Mouse (Mus musculus) embryonic facial prominence, embryonic 11.5 days (tissue): ENCODE measurements around the gene Flrt1. TPM values are rescaled to one million over a fixed set of nuclear protein-coding genes. Genes with fewer than 3 reads are reported as not detected.
A peak's percentile ranks its signal among the peaks of the same experiment; 100 is the strongest.

Source experiments
- ATAC-seq: fragments of 200-750 bp; cut with Nextera tagmentation; replicated peaks from 2 replicates; pipeline ENCODE4 v1.8.0; 2017; ENCODE audit warnings: low read depth; ENCODE audit not compliant: insufficient number of reproducible peaks, low FRiP score, low TSS enrichment
- DNase-seq: peaks from one replicate; pipeline ENCODE4 v3.0.0-alpha.2; 2015; ENCODE audit warnings: low spot score
- H3K27ac ChIP-seq: fragments of 300-500 bp; sonication (generic); replicated peaks from 2 replicates; pipeline ENCODE4 v1.5.1; 2014; ENCODE audit warnings: mild to moderate bottlenecking, low read depth, low read length, control low read depth
- H3K27me3 ChIP-seq: fragments of 300-500 bp; sonication (generic); 2 replicates; pipeline ENCODE4 v1.6.1; 2014; ENCODE audit warnings: mild to moderate bottlenecking, low read length, moderate library complexity, mixed read lengths; ENCODE audit not compliant: control insufficient read depth, insufficient read depth
- H3K36me3 ChIP-seq: fragments of 300-500 bp; sonication (generic); replicated peaks from 2 replicates; pipeline ENCODE4 v1.6.1; 2014; ENCODE audit warnings: low read depth, mild to moderate bottlenecking, low read length, moderate library complexity, mixed read lengths; ENCODE audit not compliant: control insufficient read depth, insufficient read depth
- H3K4me1 ChIP-seq: fragments of 300-500 bp; sonication (generic); 2 replicates; pipeline ENCODE4 v1.6.1; 2014; ENCODE audit warnings: low read length, mixed read lengths; ENCODE audit not compliant: control insufficient read depth, insufficient read depth
- H3K4me2 ChIP-seq: fragments of 300-500 bp; sonication (generic); 2 replicates; pipeline ENCODE4 v1.6.1; 2014; ENCODE audit warnings: low read depth, mild to moderate bottlenecking, control low read depth, low read length, moderate library complexity
- H3K4me3 ChIP-seq: fragments of 300-500 bp; sonication (generic); 2 replicates; pipeline ENCODE4 v1.5.1; 2014; ENCODE audit warnings: low read depth, low read length, control low read depth
- H3K9ac ChIP-seq: fragments of 300-500 bp; sonication (generic); replicated peaks from 2 replicates; pipeline ENCODE4 v1.6.1; 2014; ENCODE audit warnings: mild to moderate bottlenecking, control low read depth, low read length
- H3K9me3 ChIP-seq: fragments of 300-500 bp; sonication (generic); replicated peaks from 2 replicates; pipeline ENCODE4 v1.6.1; 2016; ENCODE audit warnings: mild to moderate bottlenecking, low read length, inconsistent platforms, mixed read lengths; ENCODE audit not compliant: control insufficient read depth
- WGBS: fragments of 180-500 bp; shearing (Covaris S2); extraction: QIAGEN DNeasy Blood & Tissue Kit; methylation state at CpG from one replicate; pipeline ENCODE4 v1.1.7; 2014; 5-methylcytosine and 5-hydroxymethylcytosine counted together
- polyA plus RNA-seq: library from polyadenylated mRNA; unstranded; fragments of >200 nt; fragmentation: Nextera tagmentation; extraction: Ambion mirVana; gene quantifications from 2 replicates; pipeline ENCODE4 v1.2.1, GENCODE M21; 2014

Flrt1 gene
- polyA plus RNA-seq, 1 experiment from 2014 or later: 3.0 TPM

DNA sequence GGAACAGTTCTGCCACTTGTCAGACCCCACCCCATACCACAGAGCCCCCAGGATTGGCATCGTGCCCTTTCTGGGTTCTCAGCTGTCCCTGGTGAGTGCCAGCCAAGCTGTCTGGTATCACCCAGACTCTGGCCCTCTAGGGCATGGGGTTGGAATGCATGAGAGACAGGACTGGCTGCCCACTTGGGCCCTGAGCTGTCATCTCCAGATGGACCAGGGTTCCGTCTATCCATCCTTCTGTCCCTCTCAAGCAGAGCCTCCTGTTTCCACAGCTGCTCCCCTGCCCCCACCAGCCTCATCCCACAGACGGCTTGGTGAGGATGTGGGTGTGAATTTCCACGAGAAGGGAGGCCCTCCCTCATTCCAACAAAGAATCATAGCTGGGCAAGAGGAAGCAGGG, 42.6 kb upstream of the Flrt1 start:
- ATAC-seq (no peak), DNase-seq (no peak)
- no peak overlapping the region for H3K27ac ChIP-seq
- WGBS: 44% methylated on average over 4 of the region's 4 CpGs
- H3K9ac ChIP-seq: no peak overlapping the region
- H3K4me3 ChIP-seq: no peak overlapping the region
- no peaks in the 10 kb centered on the region; the same call in 1 of the 2 replicates for H3K36me3 ChIP-seq
- H3K9me3 ChIP-seq: no peaks in the 10 kb centered on the region
- peaks cover 4% of the 10 kb centered on the region; the same call in 1 of the 2 replicates for H3K27me3 ChIP-seq
- H3K4me1 ChIP-seq: no peaks in the 10 kb centered on the region
- no peak overlapping the region for H3K4me2 ChIP-seq

DNA sequence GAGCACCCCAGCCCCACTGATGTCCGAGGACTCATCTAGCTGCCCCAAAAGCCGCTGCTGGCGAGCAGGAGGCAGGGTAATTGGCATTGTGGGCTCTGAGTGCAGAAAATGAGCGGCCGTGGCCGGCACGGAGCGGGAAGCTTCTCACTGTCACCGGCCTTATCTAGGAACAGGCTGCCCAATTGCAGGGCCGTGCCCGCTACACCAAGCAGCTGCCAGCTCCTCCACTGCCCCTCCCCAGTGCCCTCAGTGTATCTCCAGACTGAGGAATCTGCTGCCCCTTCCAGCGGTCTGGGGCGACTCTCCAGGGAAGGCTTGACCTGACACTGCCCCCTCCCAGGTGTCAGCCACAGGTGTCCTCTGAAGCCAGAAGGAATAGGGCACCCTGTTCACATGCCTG, 40.8 kb upstream of the Flrt1 start:
- no peak for ATAC-seq
- H3K27me3 ChIP-seq: peaks cover 4% of the 10 kb centered on the region; the same call in 1 of the 2 replicates
- 77% methylated on average over 13 of the region's 13 CpGs for WGBS

GRCm38 (mm10) chr19:7144458-7144857, 38.9 kb upstream of the Flrt1 start:
- DNase-seq (no peak), ATAC-seq (no peak)
- Histone ChIP-seq H3K4me3 (no peak overlapping the region), H3K9ac (no peak overlapping the region), H3K27ac (no peak overlapping the region), H3K9me3 (no peaks in the 10 kb centered on the region), H3K36me3 (no peaks in the 10 kb centered on the region; the same call in 1 of the 2 replicates), H3K27me3 (peaks cover 4% of the 10 kb centered on the region; the same call in 1 of the 2 replicates), H3K4me2 (no peak overlapping the region), H3K4me1 (no peaks in the 10 kb centered on the region)
- WGBS: 72% methylated on average over 3 of the region's 3 CpGs

More for the DNA sequence above, 40.8 kb upstream of the Flrt1 start:
- Histone ChIP-seq H3K9ac (no peak overlapping the region), H3K27ac (no peak overlapping the region), H3K9me3 (no peaks in the 10 kb centered on the region), H3K4me3 (no peak overlapping the region), H3K36me3 (no peaks in the 10 kb centered on the region; the same call in 1 of the 2 replicates), H3K4me1 (no peaks in the 10 kb centered on the region), H3K4me2 (no peak overlapping the region)
- DNase-seq: no peak

DNA sequence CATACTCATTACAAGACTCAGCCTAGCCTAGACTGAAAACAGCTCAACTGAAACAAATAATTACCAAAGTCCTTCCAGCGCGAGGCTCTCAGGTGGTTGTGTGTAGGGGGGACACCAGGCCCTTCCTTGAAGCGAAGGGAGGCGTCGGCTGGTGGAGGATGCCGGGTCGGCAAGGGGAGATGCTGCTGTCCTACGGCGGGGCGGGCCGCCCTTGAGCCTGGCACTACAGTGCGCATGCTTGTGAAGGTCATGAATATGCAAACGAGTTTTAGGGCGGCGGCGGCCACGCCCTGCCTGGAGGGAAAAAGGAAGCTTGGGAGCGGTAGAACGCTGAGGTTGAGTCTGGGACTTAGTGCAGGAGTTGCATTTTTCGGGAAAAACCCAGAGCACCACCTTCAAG, 38.3 kb upstream of the Flrt1 start:
- H3K36me3 ChIP-seq: no peaks in the 10 kb centered on the region
- no peak overlapping the region for H3K27ac ChIP-seq
- H3K4me3 ChIP-seq: peak overlapping the region; percentile 5
- peak overlapping the region; percentile 46 for H3K4me2 ChIP-seq
- peak overlapping the region; percentile 39 for H3K9ac ChIP-seq
- H3K27me3 ChIP-seq: peaks cover 4% of the 10 kb centered on the region; the same call in 1 of the 2 replicates
- ATAC-seq (no peak; the same call in 1 of the 2 replicates), DNase-seq (peak; percentile 77)
- H3K9me3 ChIP-seq: no peaks in the 10 kb centered on the region
- WGBS: 1% methylated on average over 20 of the region's 20 CpGs
- H3K4me1 ChIP-seq: peaks cover 4% of the 10 kb centered on the region

DNA sequence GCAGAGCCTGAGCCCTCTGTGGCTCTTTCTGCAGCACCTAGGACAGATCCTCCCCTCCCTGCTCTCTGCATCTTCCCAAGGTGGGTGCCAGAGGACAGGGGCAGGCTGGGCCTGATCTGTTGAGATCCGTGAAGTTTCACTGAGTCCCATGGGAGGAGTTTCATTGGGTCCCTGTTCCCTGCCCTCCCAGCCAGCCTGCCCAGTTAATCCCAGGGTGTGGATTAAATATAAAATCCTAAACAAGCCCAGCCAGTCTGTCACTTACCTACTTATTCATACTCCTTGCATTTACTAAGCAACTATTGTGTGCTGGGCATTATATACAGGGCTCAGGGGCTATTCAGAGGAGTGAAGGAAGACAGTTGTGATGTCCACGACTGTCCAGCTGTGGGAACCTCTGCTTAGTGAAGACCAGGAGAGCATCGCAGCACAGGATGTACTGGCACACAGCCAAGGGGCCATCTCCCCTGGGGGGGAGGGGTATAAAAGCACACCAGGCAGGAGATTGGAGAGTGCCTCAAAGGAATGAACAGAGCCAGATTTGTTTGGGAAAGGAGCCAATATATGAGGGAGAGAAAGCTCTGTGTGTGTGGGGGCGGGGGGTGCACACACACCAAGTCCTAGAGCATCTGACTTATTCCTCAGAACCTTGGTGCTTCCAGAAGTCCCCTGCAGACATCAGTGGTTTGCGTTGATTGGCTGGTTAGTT, 36.8 kb upstream of the Flrt1 start:
- ATAC-seq (no peak), DNase-seq (no peak)
- H3K4me1 ChIP-seq: peaks cover 16% of the 10 kb centered on the region
- 51% methylated on average over 5 of the region's 5 CpGs for WGBS
- H3K27ac ChIP-seq: no peak overlapping the region
- no peaks in the 10 kb centered on the region for H3K36me3 ChIP-seq
- peaks cover 4% of the 10 kb centered on the region; the same call in 1 of the 2 replicates for H3K27me3 ChIP-seq
- H3K4me3 ChIP-seq: no peak overlapping the region
- H3K4me2 ChIP-seq: no peak overlapping the region
- H3K9me3 ChIP-seq: no peaks in the 10 kb centered on the region
- H3K9ac ChIP-seq: no peak overlapping the region

DNA sequence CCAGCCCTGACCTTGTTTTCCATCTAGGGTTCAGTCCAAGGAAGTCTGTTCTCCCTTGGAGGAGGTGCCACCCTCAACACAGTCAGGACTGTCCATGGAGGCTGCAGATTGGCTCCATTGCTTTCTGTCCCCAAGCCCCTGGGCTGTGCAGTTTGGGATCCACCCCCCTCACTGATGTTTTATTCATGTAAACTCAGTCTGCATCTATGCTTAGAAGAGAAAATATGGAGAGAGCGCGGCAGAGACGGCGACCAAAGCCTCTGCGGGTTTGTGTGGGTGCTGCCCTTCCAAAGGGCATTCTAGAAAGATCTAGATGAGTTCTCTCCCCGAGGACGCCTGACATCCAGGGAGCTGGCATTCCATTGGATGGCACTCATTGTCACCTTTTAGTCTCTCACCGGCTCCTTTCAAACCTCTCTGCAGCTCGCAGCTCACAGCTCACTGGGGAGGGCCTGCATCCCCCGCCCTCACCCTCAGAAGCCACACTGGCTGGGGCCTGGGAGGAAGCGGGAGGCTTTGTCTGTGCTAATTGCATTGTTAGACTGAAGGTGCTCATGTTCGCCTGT, 35.4 kb upstream of the Flrt1 start:
- no peaks in the 10 kb centered on the region for H3K36me3 ChIP-seq
- no peaks in the 10 kb centered on the region for H3K9me3 ChIP-seq
- no peak overlapping the region for H3K4me3 ChIP-seq
- no peak for ATAC-seq
- H3K9ac ChIP-seq: no peak overlapping the region
- H3K4me1 ChIP-seq: peaks cover 27% of the 10 kb centered on the region
- 57% methylated on average over 12 of the region's 12 CpGs for WGBS
- no peak for DNase-seq
- H3K27ac ChIP-seq: no peak overlapping the region
- H3K27me3 ChIP-seq: peaks cover 4% of the 10 kb centered on the region; the same call in 1 of the 2 replicates
- H3K4me2 ChIP-seq: no peak overlapping the region

DNA sequence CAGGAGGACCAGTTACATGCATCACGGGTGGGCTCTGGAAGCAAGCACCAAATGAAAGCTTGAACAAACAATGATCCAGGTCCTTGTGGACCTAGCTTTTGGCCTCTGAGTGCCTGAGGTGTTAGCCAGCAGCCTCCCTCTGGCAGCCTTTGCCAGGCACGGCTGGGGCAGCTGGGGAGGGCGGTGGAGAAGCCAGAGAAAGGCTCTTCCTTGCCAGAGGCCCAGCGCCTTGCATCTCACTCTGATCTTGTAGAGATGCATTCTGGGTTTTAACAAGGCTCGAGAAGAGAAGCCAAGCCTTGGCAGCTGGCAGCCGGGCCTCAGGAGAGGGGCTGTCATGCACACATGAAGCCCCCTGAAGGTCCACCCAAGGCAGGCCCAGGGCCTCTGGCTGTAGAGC, 34.8 kb upstream of the Flrt1 start:
- WGBS: 74% methylated on average over 6 of the region's 6 CpGs
- H3K4me1 ChIP-seq: peaks cover 31% of the 10 kb centered on the region
- DNase-seq: no peak

GRCm38 (mm10) chr19:7139321-7139720, 33.8 kb upstream of the Flrt1 start:
- H3K4me3 ChIP-seq: no peak overlapping the region
- H3K27me3 ChIP-seq: peaks cover 3% of the 10 kb centered on the region; the same call in 1 of the 2 replicates
- no peak overlapping the region for H3K27ac ChIP-seq
- WGBS: 51% methylated on average over 4 of the region's 4 CpGs
- ATAC-seq (no peak), DNase-seq (no peak)
- no peak overlapping the region for H3K4me2 ChIP-seq
- H3K36me3 ChIP-seq: no peaks in the 10 kb centered on the region
- H3K4me1 ChIP-seq: peaks cover 39% of the 10 kb centered on the region
- no peaks in the 10 kb centered on the region for H3K9me3 ChIP-seq
- H3K9ac ChIP-seq: peak overlapping the region; percentile 29; the same call in 1 of the 2 replicates

More for the DNA sequence above, 34.8 kb upstream of the Flrt1 start:
- no peaks in the 10 kb centered on the region for H3K9me3 ChIP-seq
- H3K36me3 ChIP-seq: no peaks in the 10 kb centered on the region
- no peak for ATAC-seq
- H3K4me2 ChIP-seq: no peak overlapping the region
- H3K9ac ChIP-seq: no peak overlapping the region
- no peak overlapping the region for H3K4me3 ChIP-seq
- H3K27me3 ChIP-seq: peaks cover 4% of the 10 kb centered on the region; the same call in 1 of the 2 replicates
- no peak overlapping the region for H3K27ac ChIP-seq
